7 mouse cellular contexts compared by ENCODE assay signal in genomic region chr6:97210191-97210961, GRCm38 (mm10). TPM values are rescaled to one million over a fixed set of nuclear protein-coding genes. Genes with fewer than 3 reads are reported as not detected.
A peak's percentile ranks its signal among the peaks of the same experiment; 100 is the strongest.
DNase-seq lines count a peak whose midpoint lies in the region; ATAC-seq and TF ChIP-seq lines count a peak whose summit lies in the region.

Gene Arl6ip5, plus strand, starts transcription at chr6:97210689.

- peak; percentile 81 for ATAC-seq in intestine, postnatal 0 days
- peak; percentile 64 for ATAC-seq in midbrain, embryonic 12.5 days (ENCODE audit: low FRiP score, low read depth)

- peaks cover 33% of the 10 kb centered on the region for H3K4me1 ChIP-seq in embryonic facial prominence, embryonic 10.5 days
- H3K4me1 ChIP-seq in intestine, postnatal 0 days (replicated peaks; ENCODE audit: control insufficient read depth, insufficient read depth, low read length), result 0 out of 2 replicates have a peak, but pooled peaks cover 3% of the 10 kb centered on the region
- H3K4me1 ChIP-seq in midbrain, embryonic 12.5 days, result peaks cover 12% of the 10 kb centered on the region; the same call in 1 of the 2 replicates
- H3K4me1 ChIP-seq in small intestine, adult 2 months (ENCODE audit: control insufficient read depth, insufficient read depth, insufficient read length, low read length), result peaks cover 6% of the 10 kb centered on the region; the same call in 1 of the 2 replicates

- TF ChIP-seq CTCF in intestine, postnatal 0 days (IDR thresholded peaks at IDR 0.05; ENCODE audit: low read depth), result no peak
- TF ChIP-seq CTCF in small intestine, adult 2 months (IDR thresholded peaks at IDR 0.05; ENCODE audit: extremely low read depth, insufficient read length, insufficient replicate concordance, low read depth, low read length), result no peak

- H3K27me3 ChIP-seq in embryonic facial prominence, embryonic 10.5 days (replicated peaks; ENCODE audit: low read depth, poor library complexity, severe bottlenecking), result peaks cover 11% of the 10 kb centered on the region; the same call in 1 of the 2 replicates
- no peaks in the 10 kb centered on the region for H3K27me3 ChIP-seq in intestine, postnatal 0 days (replicated peaks; ENCODE audit: control insufficient read depth, insufficient read depth, low read length)
- 0 out of 2 replicates have a peak, but pooled peaks cover 5% of the 10 kb centered on the region for H3K27me3 ChIP-seq in midbrain, embryonic 12.5 days
- H3K27me3 ChIP-seq in small intestine, adult 2 months (ENCODE audit: control insufficient read depth, insufficient read depth, low read length), result no peaks in the 10 kb centered on the region

- no peaks in the 10 kb centered on the region for H3K9me3 ChIP-seq in embryonic facial prominence, embryonic 10.5 days
- H3K9me3 ChIP-seq in intestine, postnatal 0 days (ENCODE audit: control insufficient read depth), result no peaks in the 10 kb centered on the region
- no peaks in the 10 kb centered on the region for H3K9me3 ChIP-seq in midbrain, embryonic 12.5 days

- peak; percentile 91 for DNase-seq in adrenal gland, postnatal 10 days
- peak; percentile 92 for DNase-seq in embryonic facial prominence, embryonic 10.5 days (ENCODE audit: low spot score)
- no peak for DNase-seq in gonadal fat pad, adult 2 months (ENCODE audit: low read depth)
- DNase-seq in left cerebral cortex, postnatal 4 days, result peak; percentile 86

- H3K4me3 ChIP-seq in embryonic facial prominence, embryonic 10.5 days, result peak within 1 kb of the TSS; percentile 69
- H3K4me3 ChIP-seq in intestine, postnatal 0 days (ENCODE audit: low read depth, low read length), result peak within 1 kb of the TSS; percentile 77
- peak within 1 kb of the TSS; percentile 61 for H3K4me3 ChIP-seq in midbrain, embryonic 12.5 days
- H3K4me3 ChIP-seq in small intestine, adult 2 months (ENCODE audit: low read depth, low read length), result peak within 1 kb of the TSS; percentile 93

- H3K9ac ChIP-seq in intestine, postnatal 0 days (ENCODE audit: low read depth, low read length), result peak within 1 kb of the TSS; percentile 72
- H3K9ac ChIP-seq in midbrain, embryonic 12.5 days (replicated peaks), result peak within 1 kb of the TSS; percentile 66

- H3K4me2 ChIP-seq in intestine, postnatal 0 days (replicated peaks; ENCODE audit: low read depth), result peak within 1 kb of the TSS; percentile 84
- H3K4me2 ChIP-seq in midbrain, embryonic 12.5 days (replicated peaks), result peak within 1 kb of the TSS; percentile 76

- 9% methylated on average over 32 of the region's 32 CpGs for WGBS in embryonic facial prominence, embryonic 10.5 days
- 7% methylated on average over 32 of the region's 32 CpGs for WGBS in intestine, postnatal 0 days
- 10% methylated on average over 32 of the region's 32 CpGs for WGBS in midbrain, embryonic 12.5 days
- 5% methylated on average over 32 of the region's 32 CpGs for WGBS in small intestine, adult 2 months

- peak; percentile 72 for TF ChIP-seq POLR2A in small intestine, adult 2 months (IDR thresholded peaks at IDR 0.05; ENCODE audit: low read depth, low read length)

- peak within 1 kb of the TSS; percentile 73 for H3K27ac ChIP-seq in embryonic facial prominence, embryonic 10.5 days (replicated peaks)
- peak within 1 kb of the TSS; percentile 86 for H3K27ac ChIP-seq in intestine, postnatal 0 days (ENCODE audit: low read depth, low read length)
- H3K27ac ChIP-seq in midbrain, embryonic 12.5 days (replicated peaks), result peak within 1 kb of the TSS; percentile 2; the same call in 1 of the 2 replicates
- H3K27ac ChIP-seq in small intestine, adult 2 months (ENCODE audit: insufficient read depth, low read depth, low read length), result peak within 1 kb of the TSS; percentile 74

- intact Hi-C loops in left cerebral cortex, postnatal 4 days (cut with DNase I), result no loop called here

- H3K36me3 ChIP-seq in embryonic facial prominence, embryonic 10.5 days (replicated peaks), result peaks cover 10% of the 10 kb centered on the region
- H3K36me3 ChIP-seq in intestine, postnatal 0 days (ENCODE audit: control insufficient read depth, insufficient read depth), result no peaks in the 10 kb centered on the region
- peaks cover 4% of the 10 kb centered on the region; the same call in 1 of the 2 replicates for H3K36me3 ChIP-seq in midbrain, embryonic 12.5 days
- no peaks in the 10 kb centered on the region for H3K36me3 ChIP-seq in small intestine, adult 2 months (ENCODE audit: control insufficient read depth, insufficient read depth, low read length)

RNA-seq across cellular contexts. Expression of gene Arl6ip5, which starts in this region (rescaled TPM):
- total RNA-seq in adrenal gland, postnatal 10 days (2021), result 10 to 100 TPM; 79.0 to 91.6 TPM
- 30.0 and 34.7 TPM in 2 replicates for polyA plus RNA-seq in embryonic facial prominence, embryonic 10.5 days (2016; fragmentation: Nextera tagmentation; extraction: Ambion mirVana)
- polyA plus RNA-seq in gonadal fat pad, adult 2 months (2012; rRNA removed), result 68.5 and 79.7 TPM in 2 replicates
- 71.4 and 73.4 TPM in 2 replicates for polyA plus RNA-seq in intestine, postnatal 0 days (2015; fragmentation: Nextera tagmentation; extraction: Ambion mirVana)
- 100 to 1,000 TPM; 150 to 152 TPM for total RNA-seq in left cerebral cortex, postnatal 4 days (2021)
- polyA plus RNA-seq in midbrain, embryonic 12.5 days (2016; fragmentation: Nextera tagmentation; extraction: Ambion mirVana), result 60.6 and 66.1 TPM in 2 replicates
- 14.3 and 22.8 TPM in 2 replicates for polyA plus RNA-seq in small intestine, adult 2 months (2012; rRNA removed)

Comparison
In these comparisons a context has a peak if more than half of its experiments do, and no peak if none do; other contexts are left out.
1. H3K27ac ChIP-seq: peak in every context shown above with its lines; median percentile 86 in intestine, postnatal 0 days; 74 in small intestine, adult 2 months; 73 in embryonic facial prominence, embryonic 10.5 days; 2 in midbrain, embryonic 12.5 days.